Mouse (Mus musculus): ENCODE results near the gene Fndc3b. TPM values are rescaled to one million over a fixed set of nuclear protein-coding genes. Genes with fewer than 3 reads are reported as not detected.
A peak's percentile ranks its signal among the peaks of the same experiment; 100 is the strongest.

Gene Fndc3b
- polyA plus RNA-seq, 1 experiment: 23.7 TPM

DNA sequence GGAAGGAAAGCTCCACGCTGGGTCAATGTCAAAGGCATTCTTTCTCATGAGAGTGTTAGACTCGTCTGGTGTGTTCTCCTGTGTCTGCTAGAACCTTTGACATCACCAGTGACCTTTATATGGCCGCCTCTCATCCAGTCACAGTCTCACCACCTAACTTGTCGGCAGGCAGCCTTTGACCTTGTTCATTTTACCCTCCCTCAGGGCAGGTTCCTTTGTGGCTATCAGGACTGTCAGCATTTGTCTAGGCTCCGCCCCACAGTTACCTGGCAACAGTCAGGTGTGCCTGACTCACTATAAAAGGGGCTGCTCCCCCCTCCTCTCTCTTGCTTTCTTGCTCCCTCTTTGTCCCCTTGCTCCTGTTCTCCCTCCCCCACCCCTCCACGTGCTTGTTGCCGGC, 33.6 kb upstream of the Fndc3b start:
- no peaks in the 10 kb centered on the region for H3K27me3 ChIP-seq (ENCODE audit: control insufficient read depth, insufficient read depth, insufficient read length)
- H3K79me3 ChIP-seq (ENCODE audit: low read depth): no peaks in the 10 kb centered on the region
- H3ac ChIP-seq (ENCODE audit: control insufficient read depth, insufficient read length, low read depth): no peak overlapping the region
- H3K36me3 ChIP-seq (ENCODE audit: control insufficient read depth, insufficient read depth): no peaks in the 10 kb centered on the region
- H3K79me2 ChIP-seq (ENCODE audit: control insufficient read depth, insufficient read depth): no peaks in the 10 kb centered on the region
- TF ChIP-seq MYOG (IDR thresholded peaks at IDR 0.05; ENCODE audit: control insufficient read depth, extremely low read depth, insufficient read length) (no peak), CTCF (IDR thresholded peaks at IDR 0.05; ENCODE audit: control insufficient read depth, insufficient read depth, insufficient read length) (no peak), CEBPB (IDR thresholded peaks at IDR 0.05; ENCODE audit: low read depth) (no peak), USF1 (IDR thresholded peaks at IDR 0.05; ENCODE audit: low read depth) (no peak), MAX (IDR thresholded peaks at IDR 0.05) (no peak), MYOD1 (IDR thresholded peaks at IDR 0.05; ENCODE audit: control insufficient read depth, insufficient read length, low read depth) (no peak), FOSL1 (IDR thresholded peaks at IDR 0.05; ENCODE audit: insufficient read depth, low read length, poor library complexity, severe bottlenecking) (no peak)
- no peak overlapping the region for H3K4me3 ChIP-seq (ENCODE audit: insufficient read depth, poor library complexity, severe bottlenecking)

DNA sequence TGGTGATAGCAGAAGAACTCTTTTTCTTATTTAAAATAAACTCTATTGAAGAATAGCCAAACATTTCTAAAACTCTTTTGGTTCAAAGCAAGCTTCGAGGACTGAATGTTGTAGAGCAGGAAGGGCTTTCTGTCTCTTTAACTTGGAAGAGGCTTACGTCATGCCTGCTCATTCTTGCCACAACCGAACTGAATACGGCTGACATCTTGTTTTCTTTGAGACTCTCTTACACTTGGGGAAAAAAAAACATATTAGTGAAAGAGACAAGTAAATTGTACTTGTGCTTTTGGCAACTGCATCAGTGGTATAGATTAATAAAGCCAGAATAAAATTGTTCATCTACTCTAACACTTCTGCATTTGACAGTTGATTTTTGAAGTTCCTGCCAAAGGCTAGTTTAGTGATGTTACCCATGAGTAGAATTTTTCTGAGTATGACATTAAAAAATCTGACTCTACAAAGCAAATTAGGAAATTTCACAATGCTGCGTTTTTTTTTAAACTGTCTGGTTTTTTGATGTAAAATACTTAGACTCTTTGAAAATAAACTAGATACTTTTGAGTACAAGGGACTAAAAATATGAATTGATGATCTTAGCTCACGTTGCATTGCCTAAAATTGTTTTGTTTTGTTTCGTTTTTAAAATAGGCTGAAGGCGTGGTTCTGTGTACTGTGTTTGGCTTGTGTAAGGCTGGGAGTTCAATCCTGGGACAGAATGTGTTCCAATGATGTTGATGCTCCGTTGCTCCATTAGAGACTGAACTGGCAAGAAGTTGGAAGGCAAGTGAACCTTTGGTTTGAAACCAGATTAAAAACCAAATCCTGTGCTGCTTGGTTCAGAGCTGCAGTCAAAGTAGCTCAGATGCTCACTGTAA, 32.4 kb upstream of the Fndc3b start:
- H3K4me3 ChIP-seq (ENCODE audit: insufficient read depth, poor library complexity, severe bottlenecking): no peak overlapping the region
- H3K79me3 ChIP-seq (ENCODE audit: low read depth): no peaks in the 10 kb centered on the region
- H3K36me3 ChIP-seq (ENCODE audit: control insufficient read depth, insufficient read depth): no peaks in the 10 kb centered on the region
- no peak overlapping the region for H3ac ChIP-seq (ENCODE audit: control insufficient read depth, insufficient read length, low read depth)
- TF ChIP-seq CTCF (IDR thresholded peaks at IDR 0.05; ENCODE audit: control insufficient read depth, insufficient read depth, insufficient read length): no peak
- TF ChIP-seq MYOD1 (IDR thresholded peaks at IDR 0.05; ENCODE audit: control insufficient read depth, insufficient read length, low read depth): no peak
- TF ChIP-seq MYOG (IDR thresholded peaks at IDR 0.05; ENCODE audit: control insufficient read depth, extremely low read depth, insufficient read length): no peak
- no peak for TF ChIP-seq MAX (IDR thresholded peaks at IDR 0.05)
- no peak for TF ChIP-seq USF1 (IDR thresholded peaks at IDR 0.05; ENCODE audit: low read depth)
- TF ChIP-seq FOSL1 (IDR thresholded peaks at IDR 0.05; ENCODE audit: insufficient read depth, low read length, poor library complexity, severe bottlenecking): no peak
- TF ChIP-seq CEBPB (IDR thresholded peaks at IDR 0.05; ENCODE audit: low read depth): no peak
- H3K79me2 ChIP-seq (ENCODE audit: control insufficient read depth, insufficient read depth): no peaks in the 10 kb centered on the region
- H3K27me3 ChIP-seq (ENCODE audit: control insufficient read depth, insufficient read depth, insufficient read length): no peaks in the 10 kb centered on the region

DNA sequence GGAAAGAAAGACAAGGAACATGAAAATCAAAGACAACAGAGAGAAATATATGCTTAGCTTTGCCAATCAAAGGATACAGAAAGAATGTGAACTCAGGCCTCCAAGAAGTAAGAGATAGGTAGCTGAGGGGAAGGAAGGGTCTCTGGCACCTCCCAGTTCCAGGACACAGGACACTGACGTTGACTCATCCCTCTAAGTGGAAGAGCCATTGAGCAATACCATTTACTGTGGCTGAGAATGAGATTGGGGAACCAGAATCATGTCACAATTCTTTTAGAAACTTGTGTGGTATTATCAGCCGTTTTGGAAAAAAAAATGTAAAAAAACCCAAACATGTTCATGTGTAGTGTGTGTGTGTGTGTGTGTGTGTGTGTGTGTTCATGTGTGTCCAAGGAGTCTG, 31.0 kb upstream of the Fndc3b start:
- Histone ChIP-seq H3K4me3 (ENCODE audit: insufficient read depth, poor library complexity, severe bottlenecking) (no peak overlapping the region), H3ac (ENCODE audit: control insufficient read depth, insufficient read length, low read depth) (no peak overlapping the region), H3K79me3 (ENCODE audit: low read depth) (no peaks in the 10 kb centered on the region), H3K36me3 (ENCODE audit: control insufficient read depth, insufficient read depth) (no peaks in the 10 kb centered on the region), H3K79me2 (ENCODE audit: control insufficient read depth, insufficient read depth) (no peaks in the 10 kb centered on the region), H3K27me3 (ENCODE audit: control insufficient read depth, insufficient read depth, insufficient read length) (no peaks in the 10 kb centered on the region)
- TF ChIP-seq CEBPB (IDR thresholded peaks at IDR 0.05; ENCODE audit: low read depth) (peak; percentile 76), FOSL1 (IDR thresholded peaks at IDR 0.05; ENCODE audit: insufficient read depth, low read length, poor library complexity, severe bottlenecking) (no peak), CTCF (IDR thresholded peaks at IDR 0.05; ENCODE audit: control insufficient read depth, insufficient read depth, insufficient read length) (no peak), USF1 (IDR thresholded peaks at IDR 0.05; ENCODE audit: low read depth) (no peak)

DNA sequence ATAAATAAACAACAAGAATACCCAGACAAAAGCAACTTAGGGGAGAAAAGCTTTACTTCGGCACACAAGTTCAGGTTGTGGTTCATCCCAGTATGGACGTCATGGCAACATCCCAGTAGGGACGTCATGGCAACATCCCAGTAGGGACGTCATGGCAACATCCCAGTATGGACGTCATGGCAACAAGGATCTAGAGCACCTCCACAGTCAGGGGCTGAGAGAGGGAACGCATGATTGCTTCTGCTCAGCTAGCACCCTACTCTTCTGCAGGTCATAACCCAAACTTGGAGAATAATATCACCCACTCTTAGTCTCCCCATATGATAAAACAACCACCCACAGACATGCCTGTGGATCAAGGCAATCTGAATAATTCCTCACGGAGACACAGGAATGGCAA, 29.0 kb upstream of the Fndc3b start:
- H3K79me3 ChIP-seq (ENCODE audit: low read depth): no peaks in the 10 kb centered on the region
- no peak overlapping the region for H3ac ChIP-seq (ENCODE audit: control insufficient read depth, insufficient read length, low read depth)
- H3K79me2 ChIP-seq (ENCODE audit: control insufficient read depth, insufficient read depth): no peaks in the 10 kb centered on the region
- no peaks in the 10 kb centered on the region for H3K27me3 ChIP-seq (ENCODE audit: control insufficient read depth, insufficient read depth, insufficient read length)
- TF ChIP-seq CTCF (IDR thresholded peaks at IDR 0.05; ENCODE audit: control insufficient read depth, insufficient read depth, insufficient read length) (no peak), MAX (IDR thresholded peaks at IDR 0.05) (no peak), FOSL1 (IDR thresholded peaks at IDR 0.05; ENCODE audit: insufficient read depth, low read length, poor library complexity, severe bottlenecking) (no peak), CEBPB (IDR thresholded peaks at IDR 0.05; ENCODE audit: low read depth) (no peak), USF1 (IDR thresholded peaks at IDR 0.05; ENCODE audit: low read depth) (no peak), MYOD1 (IDR thresholded peaks at IDR 0.05; ENCODE audit: control insufficient read depth, insufficient read length, low read depth) (no peak), MYOG (IDR thresholded peaks at IDR 0.05; ENCODE audit: control insufficient read depth, extremely low read depth, insufficient read length) (no peak)
- no peaks in the 10 kb centered on the region for H3K36me3 ChIP-seq (ENCODE audit: control insufficient read depth, insufficient read depth)
- no peak overlapping the region for H3K4me3 ChIP-seq (ENCODE audit: insufficient read depth, poor library complexity, severe bottlenecking)

DNA sequence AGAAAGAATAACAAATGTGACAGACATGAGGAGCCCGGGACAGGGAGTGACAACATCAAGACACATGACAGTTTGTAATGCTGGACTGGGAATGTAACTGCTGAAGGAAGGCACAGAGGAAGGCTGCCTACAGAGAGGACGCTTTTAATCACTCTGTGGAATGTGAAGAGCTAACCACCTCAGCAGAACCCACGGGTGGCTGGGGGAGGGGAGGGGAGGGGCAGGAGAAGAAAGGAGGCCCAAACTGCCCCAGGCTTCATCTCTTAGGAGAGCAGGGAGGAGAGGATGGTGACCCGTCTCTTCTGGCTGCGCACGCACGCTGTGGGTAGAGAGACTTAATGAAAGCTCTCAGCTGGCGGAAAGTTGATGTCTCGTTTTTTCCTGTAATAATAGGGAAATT, 25.1 kb upstream of the Fndc3b start:
- Histone ChIP-seq H3K36me3 (ENCODE audit: control insufficient read depth, insufficient read depth) (no peaks in the 10 kb centered on the region), H3K4me3 (ENCODE audit: insufficient read depth, poor library complexity, severe bottlenecking) (no peak overlapping the region), H3K27me3 (ENCODE audit: control insufficient read depth, insufficient read depth, insufficient read length) (no peaks in the 10 kb centered on the region), H3K79me2 (ENCODE audit: control insufficient read depth, insufficient read depth) (no peaks in the 10 kb centered on the region), H3ac (ENCODE audit: control insufficient read depth, insufficient read length, low read depth) (no peak overlapping the region), H3K79me3 (ENCODE audit: low read depth) (no peaks in the 10 kb centered on the region)
- TF ChIP-seq CEBPB (IDR thresholded peaks at IDR 0.05; ENCODE audit: low read depth): no peak
- no peak for TF ChIP-seq USF1 (IDR thresholded peaks at IDR 0.05; ENCODE audit: low read depth)
- TF ChIP-seq CTCF (IDR thresholded peaks at IDR 0.05; ENCODE audit: control insufficient read depth, insufficient read depth, insufficient read length): no peak
- TF ChIP-seq FOSL1 (IDR thresholded peaks at IDR 0.05; ENCODE audit: insufficient read depth, low read length, poor library complexity, severe bottlenecking): no peak
- no peak for TF ChIP-seq MYOG (IDR thresholded peaks at IDR 0.05; ENCODE audit: control insufficient read depth, extremely low read depth, insufficient read length)
- no peak for TF ChIP-seq MAX (IDR thresholded peaks at IDR 0.05)
- TF ChIP-seq MYOD1 (IDR thresholded peaks at IDR 0.05; ENCODE audit: control insufficient read depth, insufficient read length, low read depth): no peak

Measured in C2C12 (cell line).